Mouse (Mus musculus) hindbrain, embryonic 16.5 days (tissue): ENCODE results near the gene 1700012P22Rik. TPM values are rescaled to one million over a fixed set of nuclear protein-coding genes. Genes with fewer than 3 reads are reported as not detected.

Source experiments
- polyA plus RNA-seq: library from polyadenylated mRNA; unstranded; fragments of >200 nt; fragmentation: Nextera tagmentation; extraction: Ambion mirVana; gene quantifications from 2 replicates; pipeline ENCODE4 v1.2.1, GENCODE M21; 2015

The 1700012P22Rik gene
- polyA plus RNA-seq, 1 experiment from 2014 or later = not detected

Other genes starting within 250 kb of the 1700012P22Rik start
- gene Oog2, start 248.1 kb downstream of the 1700012P22Rik start, polyA plus RNA-seq = not detected in 2 replicates
- not detected in 2 replicates for gene C87977, start 225.5 kb downstream of the 1700012P22Rik start, polyA plus RNA-seq
- gene Pramel5, start 158.3 kb downstream of the 1700012P22Rik start, polyA plus RNA-seq = not detected in 2 replicates
- not detected in 2 replicates for gene Gm13128, start 108.5 kb downstream of the 1700012P22Rik start, polyA plus RNA-seq
- gene Gm13119, start 80.8 kb downstream of the 1700012P22Rik start, polyA plus RNA-seq = not detected in 2 replicates
- not detected in 2 replicates for gene Pramef20, start 60.8 kb downstream of the 1700012P22Rik start, polyA plus RNA-seq
- not detected in 2 replicates for gene Pramef12, start 30.3 kb downstream of the 1700012P22Rik start, polyA plus RNA-seq
- not detected in 2 replicates for gene Gm9944, start 14.5 kb upstream of the 1700012P22Rik start, polyA plus RNA-seq
- not detected in 2 replicates for gene Aadacl3, start 25.0 kb upstream of the 1700012P22Rik start, polyA plus RNA-seq
- not detected in 2 replicates for gene 9430007A20Rik, start 81.0 kb upstream of the 1700012P22Rik start, polyA plus RNA-seq
- not detected in 2 replicates for gene Gm13124, start 126.4 kb upstream of the 1700012P22Rik start, polyA plus RNA-seq
- not detected in 2 replicates for gene Aadacl4, start 174.9 kb upstream of the 1700012P22Rik start, polyA plus RNA-seq
- not detected in 2 replicates for gene Gm436, start 247.6 kb upstream of the 1700012P22Rik start, polyA plus RNA-seq